Mouse (Mus musculus): ENCODE measurements around the gene Vmn1r177. TPM values are rescaled to one million over a fixed set of nuclear protein-coding genes. Genes with fewer than 3 reads are reported as not detected.
"Not testable (repeated sequence)": the region's sequence is repeated elsewhere in the genome, so short reads cannot be mapped to it uniquely, and the experiment has no call there.

The Vmn1r177 gene
- not detected for total RNA-seq (2021)
- long read RNA-seq, experiment 1: 0 reads
- long read RNA-seq, experiment 2: 0 reads

- DNase-seq (ENCODE audit: low spot score in 2 of 2): not testable (repeated sequence)
Measured at GRCm38 (mm10) chr7:23866349-23866748, at the start of gene Vmn1r177. Vmn1r177 (minus strand) TSS chr7:23866449.

GRCm38 (mm10) chr7:23891709-23892108 is 25.5 kb upstream of the Vmn1r177 start, which contains the start of gene Vmn1r178:
Vmn1r178 (plus strand) TSS chr7:23892009.
- DNase-seq (ENCODE audit: low spot score in 2 of 2): no peak

GRCm38 (mm10) chr7:23876918-23877317 is 10.7 kb upstream of the Vmn1r177 start:
- not testable (repeated sequence) for DNase-seq (ENCODE audit: low spot score in 2 of 2)

- not testable (repeated sequence) for DNase-seq (ENCODE audit: low spot score in 2 of 2)
Measured at GRCm38 (mm10) chr7:23837272-23837671, 29.0 kb downstream of the Vmn1r177 start, which contains the start of gene Vmn1r176. Vmn1r176 (minus strand) TSS chr7:23837372.

Other genes starting within 250 kb of the Vmn1r177 start
- gene Vmn1r171, start 235.7 kb downstream of the Vmn1r177 start, total RNA-seq (2021): not detected
- gene Vmn1r172, start 208.1 kb downstream of the Vmn1r177 start, total RNA-seq (2021): not detected
- not detected for gene Vmn1r173, start 165.7 kb downstream of the Vmn1r177 start, total RNA-seq (2021)
- not detected for gene Vmn1r174, start 114.2 kb downstream of the Vmn1r177 start, total RNA-seq (2021)
- not detected for gene Vmn1r175, start 55.8 kb downstream of the Vmn1r177 start, total RNA-seq (2021)
- not detected for gene Vmn1r176, start 29.1 kb downstream of the Vmn1r177 start, total RNA-seq (2021)
- not detected for gene Vmn1r178, start 25.6 kb upstream of the Vmn1r177 start, total RNA-seq (2021)
- gene Vmn1r179, start 60.5 kb upstream of the Vmn1r177 start, total RNA-seq (2021): not detected
- gene Vmn1r180, start 84.2 kb upstream of the Vmn1r177 start, total RNA-seq (2021): not detected
- gene Vmn1r181, start 108.2 kb upstream of the Vmn1r177 start, total RNA-seq (2021): not detected
- gene V1rd19, start 135.2 kb upstream of the Vmn1r177 start, total RNA-seq (2021): not detected
- not detected for gene Vmn1r183, start 186.8 kb upstream of the Vmn1r177 start, total RNA-seq (2021)
- 10 to 100 TPM; 23.3 to 32.2 TPM for gene Zfp180, start 215.5 kb upstream of the Vmn1r177 start, total RNA-seq (2021)
- 1 to 10 TPM; 3.3 to 4.1 TPM for gene Zfp112, start 245.9 kb upstream of the Vmn1r177 start, total RNA-seq (2021)

All from adrenal gland, adult 18-20 months (tissue).